Mouse (Mus musculus) layer of hippocampus, adult 11-12 months (tissue): ENCODE data around the gene Mrpl16.
A peak's percentile ranks its signal among the peaks of the same experiment; 100 is the strongest.

ENCODE experiments used
- DNase-seq: peaks from one replicate; pipeline ENCODE4 v3.0.0; 2022; ENCODE audit warnings: low spot score

Mrpl16 gene

GRCm38 (mm10) chr19:11804423-11804822 lies 34.2 kb downstream of the Mrpl16 start:
- no peak for DNase-seq

GRCm38 (mm10) chr19:11807251-11807650 lies 37.1 kb downstream of the Mrpl16 start:
- DNase-seq, result no peak

GRCm38 (mm10) chr19:11807822-11808221 lies 37.6 kb downstream of the Mrpl16 start:
- no peak for DNase-seq

- no peak for DNase-seq
These were observed 38.3 kb downstream of the Mrpl16 start for GRCm38 (mm10) chr19:11808452-11808851.

- DNase-seq, result no peak
These were observed 40.0 kb downstream of the Mrpl16 start for GRCm38 (mm10) chr19:11810003-11810758.

GRCm38 (mm10) chr19:11810856-11811255 lies 40.7 kb downstream of the Mrpl16 start:
- no peak for DNase-seq

GRCm38 (mm10) chr19:11811688-11812365 lies 41.6 kb downstream of the Mrpl16 start:
- no peak for DNase-seq

- DNase-seq, result no peak
These were observed 42.9 kb downstream of the Mrpl16 start for GRCm38 (mm10) chr19:11813136-11813535.

GRCm38 (mm10) chr19:11813649-11814048 lies 43.5 kb downstream of the Mrpl16 start:
- no peak for DNase-seq

- DNase-seq, result no peak
These were observed 44.6 kb downstream of the Mrpl16 start for GRCm38 (mm10) chr19:11814742-11815333.

GRCm38 (mm10) chr19:11816706-11817105 lies 46.5 kb downstream of the Mrpl16 start:
- no peak for DNase-seq

GRCm38 (mm10) chr19:11817586-11817985 lies 47.4 kb downstream of the Mrpl16 start:
- no peak for DNase-seq

- DNase-seq, result peak; percentile 39
These were observed 48.3 kb downstream of the Mrpl16 start for GRCm38 (mm10) chr19:11818199-11819142.

GRCm38 (mm10) chr19:11819143-11819700 lies 49.0 kb downstream of the Mrpl16 start, which contains the start of gene Stx3:
TSS of gene Stx3 (minus strand) at chr19:11819403.
- no peak for DNase-seq

- DNase-seq, result peak; percentile 69
These were observed 49.6 kb downstream of the Mrpl16 start for GRCm38 (mm10) chr19:11819800-11820199.

GRCm38 (mm10) chr19:11820211-11820610 lies 50.0 kb downstream of the Mrpl16 start:
- DNase-seq, result no peak

GRCm38 (mm10) chr19:11823346-11824065 lies 53.3 kb downstream of the Mrpl16 start:
- DNase-seq, result no peak
